Mouse (Mus musculus) NIH3T3 (cell line): ENCODE data around the gene Atp6ap1l.
A peak's percentile ranks its signal among the peaks of the same experiment; 100 is the strongest.
"Not testable (repeated sequence)": the region's sequence is repeated elsewhere in the genome, so short reads cannot be mapped to it uniquely, and the experiment has no call there.

Source experiments
- DNase-seq: peaks from one replicate; pipeline ENCODE4 v3.0.0-alpha.2; 2012; ENCODE audit warnings: low read depth

Atp6ap1l gene

GRCm38 (mm10) chr13:90905176-90905575, at the start of gene Atp6ap1l:
TSS of gene Atp6ap1l (minus strand) at chr13:90905355.
- no peak for DNase-seq

- DNase-seq, result no peak
Observed at GRCm38 (mm10) chr13:90939600-90939999, 34.4 kb upstream of the Atp6ap1l start.

- DNase-seq, result no peak
Observed at GRCm38 (mm10) chr13:90939192-90939591, 34.0 kb upstream of the Atp6ap1l start.

GRCm38 (mm10) chr13:90935852-90936251, 30.7 kb upstream of the Atp6ap1l start:
- DNase-seq, result no peak

- DNase-seq, result peak; percentile 72
Observed at GRCm38 (mm10) chr13:90933256-90933655, 28.1 kb upstream of the Atp6ap1l start.

- DNase-seq, result peak; percentile 90
Observed at GRCm38 (mm10) chr13:90929847-90930246, 24.7 kb upstream of the Atp6ap1l start.

DNA sequence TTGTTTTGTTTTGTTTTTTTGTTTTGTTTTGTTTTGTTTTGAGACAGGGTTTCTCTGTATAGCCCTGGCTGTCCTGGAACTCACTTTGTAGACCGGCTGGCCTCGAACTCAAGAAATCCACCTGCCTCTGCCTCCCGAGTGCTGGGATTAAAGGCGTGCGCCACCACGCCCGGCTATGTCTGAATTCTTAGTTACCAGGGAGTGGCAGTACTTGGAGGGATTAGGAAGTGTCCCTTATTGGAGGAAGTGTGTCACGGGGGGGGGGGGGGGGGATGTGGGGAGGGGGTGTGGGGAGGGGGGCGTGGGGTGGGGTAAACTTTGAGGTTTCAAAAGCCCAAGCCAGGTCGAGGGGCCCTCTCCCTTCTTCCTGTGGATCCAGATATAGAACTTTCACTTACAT, 23.1 kb upstream of the Atp6ap1l start:
- DNase-seq, result not testable (repeated sequence)

GRCm38 (mm10) chr13:90926938-90927633, 21.9 kb upstream of the Atp6ap1l start:
- no peak for DNase-seq

DNA sequence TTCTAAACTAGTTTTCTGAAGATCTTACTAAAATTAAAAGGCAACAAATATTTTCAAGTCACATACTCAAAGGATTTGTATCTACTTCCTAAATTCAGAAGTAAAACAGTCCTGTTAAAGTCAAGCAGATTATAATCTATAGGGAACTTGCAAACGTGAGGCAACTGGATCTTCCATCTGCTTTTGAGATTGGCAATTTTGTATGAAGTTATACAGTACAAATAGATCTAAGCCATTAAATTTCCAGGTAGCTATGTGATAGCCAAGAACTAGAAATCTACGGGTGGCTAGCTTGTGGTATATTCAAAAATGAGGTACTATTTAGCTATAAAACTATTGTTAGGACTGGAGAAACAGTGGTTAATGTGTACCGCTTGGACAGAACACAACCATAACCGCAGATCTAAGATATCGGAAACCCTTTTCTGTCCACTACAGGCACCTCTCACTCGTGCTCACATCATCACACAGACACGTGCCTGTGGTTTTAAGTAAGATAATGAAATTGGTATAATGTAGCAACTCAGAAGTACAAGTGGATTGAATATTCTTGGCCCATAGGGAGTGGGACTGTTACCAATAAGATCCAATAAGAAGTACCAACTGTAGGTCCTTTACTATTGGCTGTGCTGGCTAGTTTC, 21.1 kb upstream of the Atp6ap1l start:
- no peak for DNase-seq

DNA sequence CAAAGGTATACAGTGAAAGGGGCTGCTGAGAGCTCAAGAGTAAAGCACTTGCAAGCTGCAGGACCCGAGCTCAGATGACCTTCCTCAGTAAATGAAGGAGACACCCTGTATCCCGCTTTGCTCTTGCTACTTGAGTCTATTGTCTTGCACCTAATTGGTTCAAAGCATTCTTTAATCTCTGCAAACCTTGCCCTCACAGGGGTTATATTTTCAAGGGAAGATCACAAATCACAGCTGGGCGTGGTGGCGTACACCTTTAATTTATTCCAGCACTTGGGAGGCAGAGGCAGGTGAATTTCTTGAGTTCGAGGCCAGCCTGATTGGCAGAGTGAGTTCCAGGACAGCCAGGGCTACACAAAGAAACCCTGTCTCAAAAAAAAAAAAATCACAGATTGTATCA, 20.0 kb upstream of the Atp6ap1l start:
- DNase-seq, result no peak

- DNase-seq, result peak; percentile 10
Observed at GRCm38 (mm10) chr13:90924072-90924471, 18.9 kb upstream of the Atp6ap1l start.

DNA sequence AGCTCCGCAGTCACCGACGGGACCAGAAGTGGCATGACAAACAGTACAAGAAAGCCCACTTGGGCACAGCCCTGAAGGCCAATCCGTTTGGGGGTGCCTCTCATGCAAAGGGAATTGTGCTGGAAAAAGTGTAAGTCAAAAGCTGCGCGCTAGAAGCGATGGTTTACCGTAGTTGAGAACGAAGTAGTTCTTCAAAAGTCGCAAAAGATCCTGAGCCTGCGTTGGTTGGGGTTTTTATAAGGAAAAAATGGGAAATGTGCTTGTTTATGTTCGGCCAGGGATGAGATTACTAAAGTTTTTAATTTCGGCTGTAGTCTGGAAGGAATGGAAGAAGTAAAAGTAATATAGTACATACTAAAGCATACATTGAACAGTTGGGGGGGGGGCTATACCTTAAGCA, 18.5 kb upstream of the Atp6ap1l start:
- DNase-seq, result not testable (repeated sequence)

DNA sequence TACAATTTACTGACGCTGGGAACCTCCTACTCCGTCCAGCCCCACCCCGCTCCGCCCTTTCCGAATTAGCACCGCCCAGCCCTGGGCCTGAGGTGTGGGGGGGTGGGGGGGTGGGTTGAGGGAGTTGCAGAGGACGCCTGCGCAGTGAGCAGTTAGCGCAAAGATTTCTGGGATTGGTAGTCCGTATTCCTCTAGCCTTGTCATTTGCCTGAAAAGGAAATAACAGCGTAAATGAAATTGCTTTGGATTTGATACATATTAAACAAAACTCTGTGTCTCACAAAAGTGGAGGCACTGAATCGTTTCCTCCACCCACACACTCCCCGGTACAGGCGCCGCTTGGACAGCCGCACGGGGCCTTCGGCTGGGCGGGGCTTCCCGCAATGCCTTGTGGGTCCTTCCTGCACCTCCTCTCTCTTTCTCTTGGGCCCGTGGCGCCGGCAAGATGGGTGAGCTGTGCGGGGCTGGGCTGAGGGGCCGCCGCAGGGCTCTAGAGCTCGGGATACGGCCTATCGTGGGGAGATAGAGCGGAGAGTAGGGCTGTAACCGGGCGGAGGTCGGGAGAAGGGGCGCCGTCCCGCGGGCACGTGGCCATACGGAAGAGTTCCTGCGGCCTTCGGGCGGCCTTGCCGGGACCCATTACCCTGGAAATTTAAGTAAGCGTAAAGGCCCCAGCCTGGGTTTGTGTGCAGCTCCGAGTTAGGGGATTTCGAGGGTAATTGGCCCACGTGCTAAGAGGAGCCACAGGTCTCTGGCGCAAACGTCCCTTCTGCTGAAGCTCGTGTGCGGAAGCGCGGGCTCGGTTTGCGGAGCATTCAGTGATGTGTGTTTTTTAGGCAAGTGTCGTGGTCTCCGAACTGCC, 17.8 kb upstream of the Atp6ap1l start, which contains the start of gene Rps23:
Gene Rps23, plus strand, starts transcription at position 208 of the 862 bp plus-strand sequence.
- peak; percentile 93 for DNase-seq

- no peak for DNase-seq
Observed at GRCm38 (mm10) chr13:90914721-90915120, 9.6 kb upstream of the Atp6ap1l start.

DNA sequence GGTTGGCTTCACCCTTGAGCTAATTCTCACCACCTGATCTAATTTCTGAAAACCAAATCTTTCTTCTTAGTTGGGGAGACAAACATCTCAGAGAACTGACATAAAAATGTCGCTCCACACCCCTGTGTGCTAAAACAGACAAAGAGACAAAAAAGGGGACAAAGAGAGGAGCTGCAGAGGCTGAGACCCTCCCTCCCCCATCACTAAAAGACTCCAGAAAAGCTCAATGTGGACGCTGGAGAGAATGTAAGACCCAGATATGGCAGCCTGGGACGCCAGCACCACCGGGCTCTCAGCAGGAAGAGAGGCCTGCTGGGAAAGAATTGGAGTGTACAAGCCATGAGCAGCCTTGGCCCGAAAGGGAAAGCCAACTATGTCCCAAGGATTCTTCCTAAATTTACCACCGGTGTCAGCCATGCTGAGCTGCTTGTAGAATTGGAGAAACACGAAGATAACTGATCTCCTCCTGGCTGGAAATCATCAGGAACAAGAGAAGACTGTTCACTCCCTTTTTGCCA, 8.6 kb upstream of the Atp6ap1l start:
- no peak for DNase-seq

DNA sequence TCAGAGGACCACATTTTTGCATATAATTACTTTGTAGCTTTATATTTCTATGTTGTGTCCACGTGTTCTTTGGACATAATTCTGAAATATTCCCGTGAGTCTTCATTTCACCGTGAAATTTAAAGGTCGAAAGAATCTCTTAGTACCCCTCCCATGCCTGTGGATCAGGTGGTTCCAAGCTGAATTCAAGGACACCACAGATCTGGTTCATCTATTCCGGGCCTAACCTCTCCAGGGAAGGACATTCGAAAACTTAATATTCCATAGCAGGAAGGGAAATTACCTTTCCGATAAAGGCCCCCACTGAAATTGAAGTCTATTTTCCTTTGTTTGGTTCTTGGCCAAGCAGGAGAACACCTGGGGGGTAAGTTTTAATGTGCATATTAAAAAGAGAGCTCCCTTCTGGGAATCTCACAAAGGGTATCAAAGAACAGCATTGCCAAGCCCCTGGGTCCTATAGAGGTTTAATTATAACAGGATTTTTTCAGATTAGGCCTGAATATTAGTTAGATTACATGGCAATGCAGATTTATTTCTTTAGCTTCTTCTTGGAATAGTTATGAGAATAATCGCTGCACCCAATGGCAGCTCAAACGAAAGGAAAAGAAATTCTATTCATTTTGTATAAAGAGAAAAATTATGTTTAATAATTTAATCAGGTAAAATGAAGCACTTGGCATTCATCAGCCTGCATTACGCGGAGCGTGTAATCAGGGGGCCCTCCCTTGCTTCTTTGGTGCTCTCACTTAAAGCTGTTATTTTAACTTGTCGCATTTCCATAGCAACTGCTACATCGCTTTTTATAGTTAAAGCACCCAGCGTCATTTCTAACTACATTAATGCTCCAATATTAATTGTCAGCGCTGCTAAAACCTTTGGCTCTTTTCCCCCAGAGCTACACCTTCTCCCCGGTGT, 7.9 kb upstream of the Atp6ap1l start:
- no peak for DNase-seq

DNA sequence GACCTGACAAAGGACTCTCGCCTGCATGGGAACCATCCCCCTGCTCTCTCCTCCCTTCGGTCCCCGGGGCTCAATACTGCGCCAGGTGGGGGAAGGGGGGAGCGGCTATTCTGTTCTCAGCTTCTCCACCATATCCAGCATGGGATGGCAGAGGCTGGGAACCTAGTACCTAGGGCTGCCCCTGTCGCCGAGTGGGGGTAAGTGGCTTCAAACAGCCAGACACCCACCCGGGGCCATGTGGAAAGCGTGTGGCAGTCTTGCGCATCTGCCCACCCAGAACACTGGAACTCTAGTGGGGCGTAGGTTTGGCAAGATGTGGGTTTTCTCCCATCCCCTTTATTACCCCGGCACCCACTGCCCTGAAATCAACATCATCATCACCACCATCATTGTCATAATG, 2.2 kb upstream of the Atp6ap1l start:
- DNase-seq, result no peak

GRCm38 (mm10) chr13:90896821-90897220, 8.3 kb downstream of the Atp6ap1l start:
- DNase-seq, result peak; percentile 31

DNA sequence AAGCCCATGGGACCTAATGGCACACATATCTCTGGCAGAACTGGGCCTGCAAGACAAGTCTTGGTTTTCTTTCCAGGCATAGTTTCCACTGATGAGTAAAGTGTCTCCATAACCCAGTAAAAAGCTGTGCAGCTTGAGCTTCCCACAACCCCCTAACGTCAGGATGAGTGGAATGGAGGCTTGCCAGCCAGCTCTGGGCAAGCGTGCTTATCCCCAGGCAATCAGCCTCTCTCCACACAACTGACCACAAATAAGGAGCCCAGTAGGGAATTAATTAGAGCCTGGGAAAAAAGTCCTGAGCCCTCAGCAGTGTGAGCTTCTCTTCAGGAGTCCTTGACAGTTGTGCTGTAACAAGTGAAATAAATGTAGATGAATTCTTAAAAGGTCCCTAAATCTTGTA, 9.1 kb downstream of the Atp6ap1l start:
- DNase-seq, result peak; percentile 69

GRCm38 (mm10) chr13:90894819-90895218, 10.3 kb downstream of the Atp6ap1l start:
- no peak for DNase-seq

- no peak for DNase-seq
Observed at GRCm38 (mm10) chr13:90890111-90890510, 15.0 kb downstream of the Atp6ap1l start.
